Mouse (Mus musculus): ENCODE measurements at regions not wholly inside any gene's neighbourhood (a gene's known extent, or its start where the extent isn't known, plus 50 kb on each side); places are given as distances from the start of the nearest gene placed in this dataset.

- ATAC-seq (ENCODE audit: low FRiP score) (no peak), DNase-seq (ENCODE audit: low spot score) (no peak)
- no peaks in the 10 kb centered on the region for H3K36me3 ChIP-seq (ENCODE audit: insufficient read depth, low read length)
- 68% methylated on average over 1 of the region's 1 CpGs for WGBS
- no peak overlapping the region for H3K27ac ChIP-seq (ENCODE audit: low read depth, low read length)
- H3K4me3 ChIP-seq (ENCODE audit: low read depth, low read length), result no peak overlapping the region
- TF ChIP-seq CTCF (IDR thresholded peaks at IDR 0.05), result no peak
- H3K4me1 ChIP-seq (ENCODE audit: insufficient read depth, low read length), result no peaks in the 10 kb centered on the region
- no peaks in the 10 kb centered on the region for H3K9me3 ChIP-seq (ENCODE audit: low read length)
- H3K27me3 ChIP-seq (ENCODE audit: insufficient read depth, low read length), result no peaks in the 10 kb centered on the region
- H3K4me2 ChIP-seq (ENCODE audit: low read depth, low read length, poor library complexity, severe bottlenecking), result no peak overlapping the region
- no peak overlapping the region for H3K9ac ChIP-seq (replicated peaks; ENCODE audit: low read length, poor library complexity, severe bottlenecking)
Measured at GRCm38 (mm10) chr13:59934093-59934492, 111.1 kb upstream of the Tut7 start.

- H3K4me3 ChIP-seq (ENCODE audit: low read depth, low read length), result no peak overlapping the region
- H3K27me3 ChIP-seq (ENCODE audit: insufficient read depth, low read length), result no peaks in the 10 kb centered on the region
- H3K4me1 ChIP-seq (ENCODE audit: insufficient read depth, low read length), result no peaks in the 10 kb centered on the region
- no peaks in the 10 kb centered on the region for H3K9me3 ChIP-seq (ENCODE audit: low read length)
- no peak overlapping the region for H3K27ac ChIP-seq (ENCODE audit: low read depth, low read length)
- DNase-seq (ENCODE audit: low spot score) (peak; percentile 75), ATAC-seq (ENCODE audit: low FRiP score) (peak; percentile 58)
- no peak overlapping the region for H3K4me2 ChIP-seq (ENCODE audit: low read depth, low read length, poor library complexity, severe bottlenecking)
- no peak for TF ChIP-seq CTCF (IDR thresholded peaks at IDR 0.05)
- H3K36me3 ChIP-seq (ENCODE audit: insufficient read depth, low read length), result no peaks in the 10 kb centered on the region
- no peak overlapping the region for H3K9ac ChIP-seq (replicated peaks; ENCODE audit: low read length, poor library complexity, severe bottlenecking)
- 30% methylated on average over 12 of the region's 12 CpGs for WGBS
Measured at GRCm38 (mm10) chr13:59927379-59928111, 104.6 kb upstream of the Tut7 start.

GRCm38 (mm10) chr13:59925845-59926481 lies 103.0 kb upstream of the Tut7 start:
- Histone ChIP-seq H3K4me1 (ENCODE audit: insufficient read depth, low read length) (no peaks in the 10 kb centered on the region), H3K9ac (replicated peaks; ENCODE audit: low read length, poor library complexity, severe bottlenecking) (no peak overlapping the region), H3K9me3 (ENCODE audit: low read length) (no peaks in the 10 kb centered on the region), H3K4me2 (ENCODE audit: low read depth, low read length, poor library complexity, severe bottlenecking) (no peak overlapping the region), H3K4me3 (ENCODE audit: low read depth, low read length) (no peak overlapping the region), H3K27me3 (ENCODE audit: insufficient read depth, low read length) (no peaks in the 10 kb centered on the region), H3K27ac (ENCODE audit: low read depth, low read length) (no peak overlapping the region), H3K36me3 (ENCODE audit: insufficient read depth, low read length) (no peaks in the 10 kb centered on the region)
- no peak for TF ChIP-seq CTCF (IDR thresholded peaks at IDR 0.05)
- DNase-seq (ENCODE audit: low spot score) (peak; percentile 80), ATAC-seq (ENCODE audit: low FRiP score) (peak; percentile 55; the same call in 1 of the 2 replicates)
- WGBS, result 49% methylated on average over 9 of the region's 9 CpGs

GRCm38 (mm10) chr13:59917185-59917584 lies 94.2 kb upstream of the Tut7 start:
- Histone ChIP-seq H3K27ac (ENCODE audit: low read depth, low read length) (no peak overlapping the region), H3K36me3 (ENCODE audit: insufficient read depth, low read length) (no peaks in the 10 kb centered on the region), H3K4me3 (ENCODE audit: low read depth, low read length) (no peak overlapping the region), H3K9me3 (ENCODE audit: low read length) (no peaks in the 10 kb centered on the region), H3K9ac (replicated peaks; ENCODE audit: low read length, poor library complexity, severe bottlenecking) (no peak overlapping the region), H3K27me3 (ENCODE audit: insufficient read depth, low read length) (no peaks in the 10 kb centered on the region), H3K4me1 (ENCODE audit: insufficient read depth, low read length) (no peaks in the 10 kb centered on the region), H3K4me2 (ENCODE audit: low read depth, low read length, poor library complexity, severe bottlenecking) (no peak overlapping the region)
- no peak for TF ChIP-seq CTCF (IDR thresholded peaks at IDR 0.05)
- 90% methylated on average over 5 of the region's 5 CpGs for WGBS
- DNase-seq (ENCODE audit: low spot score) (no peak), ATAC-seq (ENCODE audit: low FRiP score) (no peak)

- ATAC-seq (ENCODE audit: low FRiP score) (no peak), DNase-seq (ENCODE audit: low spot score) (no peak)
- 78% methylated on average over 22 of the region's 22 CpGs for WGBS
- TF ChIP-seq CTCF (IDR thresholded peaks at IDR 0.05), result no peak
- Histone ChIP-seq H3K4me2 (ENCODE audit: low read depth, low read length, poor library complexity, severe bottlenecking) (no peak overlapping the region), H3K36me3 (ENCODE audit: insufficient read depth, low read length) (no peaks in the 10 kb centered on the region), H3K27ac (ENCODE audit: low read depth, low read length) (no peak overlapping the region), H3K27me3 (ENCODE audit: insufficient read depth, low read length) (no peaks in the 10 kb centered on the region), H3K4me3 (ENCODE audit: low read depth, low read length) (no peak overlapping the region), H3K4me1 (ENCODE audit: insufficient read depth, low read length) (no peaks in the 10 kb centered on the region), H3K9me3 (ENCODE audit: low read length) (no peaks in the 10 kb centered on the region), H3K9ac (replicated peaks; ENCODE audit: low read length, poor library complexity, severe bottlenecking) (no peak overlapping the region)
Measured at GRCm38 (mm10) chr13:59916166-59917044, 93.5 kb upstream of the Tut7 start.
